Mouse (Mus musculus) hindbrain, embryonic 15.5 days (tissue): Measurements from ENCODE around the gene Vamp4. TPM values are rescaled to one million over a fixed set of nuclear protein-coding genes. Genes with fewer than 3 reads are reported as not detected.

Experiments used
- ATAC-seq: fragments of 200-750 bp; cut with Nextera tagmentation; 2 replicates; pipeline ENCODE4 v1.8.0; 2017; ENCODE audit warnings: low read depth, moderate number of reproducible peaks, moderate TSS enrichment; ENCODE audit not compliant: low FRiP score
- H3K27ac ChIP-seq: fragments of 300-500 bp; sonication (generic); replicated peaks from 2 replicates; pipeline ENCODE4 v1.5.1; 2015; ENCODE audit warnings: mild to moderate bottlenecking, inconsistent platforms
- H3K27me3 ChIP-seq: fragments of 300-500 bp; sonication (generic); 2 replicates; pipeline ENCODE4 v1.6.1; 2015; ENCODE audit warnings: control low read depth, inconsistent platforms
- H3K36me3 ChIP-seq: fragments of 300-500 bp; sonication (generic); 2 replicates; pipeline ENCODE4 v1.6.1; 2015; ENCODE audit warnings: control low read depth, inconsistent platforms
- H3K4me1 ChIP-seq: fragments of 300-500 bp; sonication (generic); replicated peaks from 2 replicates; pipeline ENCODE4 v1.6.1; 2015; ENCODE audit warnings: control low read depth, inconsistent platforms
- H3K4me2 ChIP-seq: fragments of 300-500 bp; sonication (generic); 2 replicates; pipeline ENCODE4 v1.6.1; 2015; ENCODE audit warnings: moderate library complexity, mild to moderate bottlenecking, inconsistent platforms
- H3K4me3 ChIP-seq: fragments of 300-500 bp; sonication (generic); 2 replicates; pipeline ENCODE4 v1.5.1; 2015; ENCODE audit warnings: mild to moderate bottlenecking, inconsistent platforms
- H3K9ac ChIP-seq: fragments of 300-500 bp; sonication (generic); 2 replicates; pipeline ENCODE4 v1.6.1; 2015; ENCODE audit warnings: inconsistent platforms
- H3K9me3 ChIP-seq: fragments of 300-500 bp; sonication (generic); 2 replicates; pipeline ENCODE4 v1.6.1; 2016; ENCODE audit warnings: control low read depth, inconsistent platforms
- WGBS: fragments of 180-500 bp; shearing (Covaris S2); methylation state at CpG from one replicate; pipeline ENCODE4 v1.1.7; 2015; 5-methylcytosine and 5-hydroxymethylcytosine counted together
- polyA plus RNA-seq: library from polyadenylated mRNA; unstranded; fragments of >200 nt; fragmentation: Nextera tagmentation; extraction: Ambion mirVana; gene quantifications from 2 replicates; pipeline ENCODE4 v1.2.1, GENCODE M21; 2015

The Vamp4 gene
- 76.5 and 78.1 TPM in 2 replicates for polyA plus RNA-seq

GRCm38 (mm10) chr1:162570260-162570748 is at the start of gene Vamp4:
Gene Vamp4 (plus strand): TSS chr1:162570515.
- Histone ChIP-seq H3K27me3 (no peaks in the 10 kb centered on the region), H3K4me2 (peak within 1 kb of the TSS; percentile 71), H3K4me1 (peaks cover 17% of the 10 kb centered on the region), H3K36me3 (peaks cover 11% of the 10 kb centered on the region), H3K9ac (peak within 1 kb of the TSS; percentile 87), H3K4me3 (peak within 1 kb of the TSS; percentile 60), H3K27ac (peak within 1 kb of the TSS; percentile 92), H3K9me3 (no peaks in the 10 kb centered on the region)
- WGBS: under 1% methylated on average over 41 of the region's 43 CpGs
- peak; percentile 98 for ATAC-seq

GRCm38 (mm10) chr1:162529651-162530050 is 40.7 kb upstream of the Vamp4 start:
- no peak overlapping the region for H3K9ac ChIP-seq
- no peaks in the 10 kb centered on the region for H3K27me3 ChIP-seq
- H3K9me3 ChIP-seq: no peaks in the 10 kb centered on the region
- no peak overlapping the region for H3K4me3 ChIP-seq
- WGBS: 68% methylated on average over 2 of the region's 2 CpGs
- peaks cover 31% of the 10 kb centered on the region for H3K36me3 ChIP-seq
- H3K27ac ChIP-seq: no peak overlapping the region
- ATAC-seq: no peak
- H3K4me2 ChIP-seq: no peak overlapping the region
- no peaks in the 10 kb centered on the region for H3K4me1 ChIP-seq

GRCm38 (mm10) chr1:162530666-162531065 is 39.6 kb upstream of the Vamp4 start:
- Histone ChIP-seq H3K27ac (no peak overlapping the region), H3K4me3 (no peak overlapping the region), H3K9ac (no peak overlapping the region), H3K9me3 (no peaks in the 10 kb centered on the region), H3K36me3 (peaks cover 41% of the 10 kb centered on the region), H3K4me2 (no peak overlapping the region), H3K4me1 (no peaks in the 10 kb centered on the region), H3K27me3 (no peaks in the 10 kb centered on the region)
- ATAC-seq: no peak
- 59% methylated on average over 1 of the region's 1 CpGs for WGBS

GRCm38 (mm10) chr1:162531584-162531983 is 38.7 kb upstream of the Vamp4 start:
- 76% methylated on average over 4 of the region's 4 CpGs for WGBS
- no peaks in the 10 kb centered on the region for H3K4me1 ChIP-seq
- no peak overlapping the region for H3K27ac ChIP-seq
- no peaks in the 10 kb centered on the region for H3K27me3 ChIP-seq
- no peak for ATAC-seq
- no peaks in the 10 kb centered on the region for H3K9me3 ChIP-seq
- no peak overlapping the region for H3K9ac ChIP-seq
- H3K36me3 ChIP-seq: peaks cover 50% of the 10 kb centered on the region
- H3K4me2 ChIP-seq: no peak overlapping the region
- H3K4me3 ChIP-seq: no peak overlapping the region

- Histone ChIP-seq H3K4me1 (no peaks in the 10 kb centered on the region), H3K9me3 (no peaks in the 10 kb centered on the region), H3K36me3 (peaks cover 57% of the 10 kb centered on the region), H3K4me2 (no peak overlapping the region), H3K27me3 (no peaks in the 10 kb centered on the region), H3K9ac (no peak overlapping the region), H3K4me3 (no peak overlapping the region), H3K27ac (no peak overlapping the region)
- WGBS: 69% methylated on average over 4 of the region's 4 CpGs
- no peak for ATAC-seq
Measured at GRCm38 (mm10) chr1:162532330-162532729, 38.0 kb upstream of the Vamp4 start.

GRCm38 (mm10) chr1:162533766-162534560 is 36.4 kb upstream of the Vamp4 start:
- no peak overlapping the region for H3K4me2 ChIP-seq
- H3K9me3 ChIP-seq: no peaks in the 10 kb centered on the region
- H3K27ac ChIP-seq: no peak overlapping the region
- 94% methylated on average over 14 of the region's 14 CpGs for WGBS
- ATAC-seq: no peak
- H3K27me3 ChIP-seq: no peaks in the 10 kb centered on the region
- peaks cover 68% of the 10 kb centered on the region for H3K36me3 ChIP-seq
- H3K4me3 ChIP-seq: no peak overlapping the region
- no peak overlapping the region for H3K9ac ChIP-seq
- no peaks in the 10 kb centered on the region for H3K4me1 ChIP-seq

GRCm38 (mm10) chr1:162543231-162543630 is 27.1 kb upstream of the Vamp4 start:
- Histone ChIP-seq H3K4me1 (peaks cover 13% of the 10 kb centered on the region), H3K9me3 (no peaks in the 10 kb centered on the region), H3K27me3 (no peaks in the 10 kb centered on the region), H3K27ac (no peak overlapping the region), H3K36me3 (peaks cover 68% of the 10 kb centered on the region), H3K4me3 (no peak overlapping the region), H3K9ac (no peak overlapping the region), H3K4me2 (no peak overlapping the region)
- WGBS: 49% methylated on average over 1 of the region's 1 CpGs
- ATAC-seq: no peak

- H3K4me3 ChIP-seq: peak overlapping the region; percentile 57
- H3K36me3 ChIP-seq: peaks cover 30% of the 10 kb centered on the region
- peaks cover 20% of the 10 kb centered on the region for H3K4me1 ChIP-seq
- no peaks in the 10 kb centered on the region for H3K27me3 ChIP-seq
- H3K27ac ChIP-seq: peak overlapping the region; percentile 88; the same call in 1 of the 2 replicates
- H3K4me2 ChIP-seq: peak overlapping the region; percentile 94
- ATAC-seq: no peak
- 19% methylated on average over 10 of the region's 10 CpGs for WGBS
- H3K9me3 ChIP-seq: no peaks in the 10 kb centered on the region
- H3K9ac ChIP-seq: peak overlapping the region; percentile 54
Measured at GRCm38 (mm10) chr1:162547607-162548006, 22.7 kb upstream of the Vamp4 start.

- Histone ChIP-seq H3K4me2 (peak within 1 kb of the TSS; percentile 94), H3K27ac (peak within 1 kb of the TSS; percentile 88), H3K4me1 (peaks cover 20% of the 10 kb centered on the region), H3K36me3 (peaks cover 25% of the 10 kb centered on the region), H3K9me3 (no peaks in the 10 kb centered on the region), H3K9ac (peak within 1 kb of the TSS; percentile 56), H3K27me3 (no peaks in the 10 kb centered on the region), H3K4me3 (peak within 1 kb of the TSS; percentile 57)
- WGBS: under 1% methylated on average over 52 of the region's 52 CpGs
- peak; percentile 99 for ATAC-seq
Measured at GRCm38 (mm10) chr1:162548016-162548916, 22.0 kb upstream of the Vamp4 start, which contains the start of gene Mettl13. Gene Mettl13 (minus strand): TSS chr1:162548551.

- peak overlapping the region; percentile 56 for H3K9ac ChIP-seq
- 69% methylated on average over 10 of the region's 10 CpGs for WGBS
- no peak for ATAC-seq
Measured at GRCm38 (mm10) chr1:162548917-162549613, 21.2 kb upstream of the Vamp4 start.

GRCm38 (mm10) chr1:162549615-162550283 is 20.6 kb upstream of the Vamp4 start:
- Histone ChIP-seq H3K27me3 (no peaks in the 10 kb centered on the region), H3K27ac (no peak overlapping the region), H3K4me3 (no peak overlapping the region), H3K9me3 (no peaks in the 10 kb centered on the region), H3K9ac (no peak overlapping the region), H3K36me3 (peaks cover 14% of the 10 kb centered on the region), H3K4me2 (no peak overlapping the region), H3K4me1 (peaks cover 20% of the 10 kb centered on the region)
- ATAC-seq: no peak
- 78% methylated on average over 5 of the region's 5 CpGs for WGBS

More at GRCm38 (mm10) chr1:162548917-162549613, 21.2 kb upstream of the Vamp4 start:
- peaks cover 20% of the 10 kb centered on the region for H3K4me1 ChIP-seq
- H3K27me3 ChIP-seq: no peaks in the 10 kb centered on the region
- H3K4me2 ChIP-seq: peak overlapping the region; percentile 94
- H3K9me3 ChIP-seq: no peaks in the 10 kb centered on the region
- peaks cover 19% of the 10 kb centered on the region for H3K36me3 ChIP-seq
- peak overlapping the region; percentile 88 for H3K27ac ChIP-seq
- H3K4me3 ChIP-seq: peak overlapping the region; percentile 57
